Mouse (Mus musculus): Measurements from ENCODE around the gene Mbnl3. TPM values are rescaled to one million over a fixed set of nuclear protein-coding genes. Genes with fewer than 3 reads are reported as not detected.

Mbnl3 gene
- total and polyA plus RNA-seq, 3 experiments: 9.9 to 16.7 TPM; not detected in 1

DNA sequence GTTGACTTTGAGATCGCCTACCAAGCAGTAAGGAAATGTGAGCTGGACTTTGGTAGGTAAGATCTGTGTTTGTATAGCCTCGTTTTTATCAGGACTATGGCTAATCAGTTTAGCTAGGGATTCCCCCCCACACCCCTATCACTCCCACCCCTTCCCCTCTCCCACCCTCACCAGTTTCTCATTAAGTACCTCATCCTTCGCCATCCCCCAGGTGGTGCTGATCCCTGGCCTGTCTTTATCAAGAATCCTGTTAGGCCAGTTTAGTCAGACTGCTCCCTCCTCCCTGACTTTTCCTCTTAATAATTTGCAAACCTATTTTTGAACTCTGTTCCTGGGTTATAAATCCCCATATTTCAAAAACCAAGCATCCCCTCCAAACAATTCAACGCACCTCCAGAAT is 103.6 kb downstream of the Mbnl3 start:
- H3K9me3 ChIP-seq (replicated peaks; ENCODE audit: insufficient read depth, low read length): no peaks in the 10 kb centered on the region
- H3K79me2 ChIP-seq (ENCODE audit: control insufficient read depth, insufficient read depth, low read length, poor library complexity): no peaks in the 10 kb centered on the region
- DNase-seq (ENCODE audit: low read depth, low spot score): no peak

GRCm38 (mm10) chrX:51084972-51085371 is 121.4 kb downstream of the Mbnl3 start:
- Histone ChIP-seq H3K27me3 (ENCODE audit: control insufficient read depth in 1 of 2, insufficient read depth in 2 of 2, low read length in 2 of 2) (no peaks in the 10 kb centered on the region), H3K36me3 (ENCODE audit: control insufficient read depth in 1 of 2, insufficient read depth in 2 of 2, low read length in 2 of 2) (peaks cover 0 to 11% of the 10 kb centered on the region in 2 experiments; a peak in 2 of 4 replicates), H3K9me3 (replicated peaks; ENCODE audit: insufficient read depth, low read length) (no peaks in the 10 kb centered on the region), H3K9ac (ENCODE audit: control insufficient read depth, low read depth, low read length, poor library complexity, severe bottlenecking) (peak overlapping the region; percentile 45), H3K27ac (ENCODE audit: control insufficient read depth, low read depth, low read length) (peak overlapping the region; percentile 79), H3K79me2 (ENCODE audit: control insufficient read depth, insufficient read depth, low read length, poor library complexity) (no peaks in the 10 kb centered on the region), H3K4me1 (ENCODE audit: control insufficient read depth in 1 of 2, insufficient read depth in 2 of 2, low read length in 2 of 2) (peaks cover 8 to 11% of the 10 kb centered on the region in 2 experiments), H3K4me3 (ENCODE audit: control insufficient read depth in 1 of 2, insufficient read depth in 1 of 2, low read depth in 2 of 2, low read length in 2 of 2) (peak overlapping the region; percentile 14 to 70; a peak in 3 of 4 replicates)
- DNase-seq (ENCODE audit: low read depth, low spot score): peak; percentile 81
- TF ChIP-seq ETS1 (IDR thresholded peaks at IDR 0.05; ENCODE audit: low read depth, low read length): peak; percentile 72
- no peak for TF ChIP-seq MAX (IDR thresholded peaks at IDR 0.05; ENCODE audit: low read length)
- 0 out of 2 replicates have a peak, but pooled peaks have one; percentile 13 for TF ChIP-seq SIN3A (IDR thresholded peaks at IDR 0.05; ENCODE audit: low read length)
- peak in 1 of 2 experiments; percentile 51; a peak in 1 of 4 replicates for TF ChIP-seq POLR2A (IDR thresholded peaks at IDR 0.05; ENCODE audit: control insufficient read depth in 1 of 2, insufficient read depth in 1 of 2, low read depth in 1 of 2, low read length in 2 of 2, poor library complexity in 1 of 2)
- TF ChIP-seq MYB (IDR thresholded peaks at IDR 0.05; ENCODE audit: low read depth, low read length): peak; percentile 69
- no peak for TF ChIP-seq UBTF (IDR thresholded peaks at IDR 0.05; ENCODE audit: borderline replicate concordance, insufficient read depth, low read depth, low read length)
- no peak for TF ChIP-seq ZKSCAN1 (IDR thresholded peaks at IDR 0.05; ENCODE audit: low read depth, low read length)
- no peak for TF ChIP-seq NRF1 (IDR thresholded peaks at IDR 0.05; ENCODE audit: insufficient read depth, low read depth, low read length, poor library complexity, severe bottlenecking)
- no peak for TF ChIP-seq CHD1 (IDR thresholded peaks at IDR 0.05; ENCODE audit: low read depth, low read length)
- no peak for TF ChIP-seq POLR2AphosphoS5 (IDR thresholded peaks at IDR 0.05; ENCODE audit: borderline replicate concordance, low read depth, low read length)
- no peak for TF ChIP-seq MAZ (IDR thresholded peaks at IDR 0.05; ENCODE audit: low read depth, low read length)
- 0 out of 2 replicates have a peak, but pooled peaks have one; percentile 17 for TF ChIP-seq MXI1 (IDR thresholded peaks at IDR 0.05; ENCODE audit: low read depth, low read length)
- no peak for TF ChIP-seq MEF2A (IDR thresholded peaks at IDR 0.05; ENCODE audit: extremely low read depth, insufficient replicate concordance, low read depth, low read length, poor library complexity, severe bottlenecking)
- TF ChIP-seq KAT2A (conservative IDR thresholded peaks at IDR 0.05; ENCODE audit: low read depth, low read length): no peak
- peak; percentile 66 for TF ChIP-seq GATA1 (IDR thresholded peaks at IDR 0.05; ENCODE audit: low read depth, low read length)
- no peak for TF ChIP-seq USF1 (IDR thresholded peaks at IDR 0.05; ENCODE audit: low read depth, low read length)
- peak; percentile 59; the same call in 1 of the 2 replicates for TF ChIP-seq TCF12 (IDR thresholded peaks at IDR 0.05; ENCODE audit: low read depth, low read length)
- TF ChIP-seq NELFE (IDR thresholded peaks at IDR 0.05; ENCODE audit: low read depth, low read length): peak; percentile 45
- no peak for TF ChIP-seq SMC3 (IDR thresholded peaks at IDR 0.05; ENCODE audit: low read depth, low read length)
- TF ChIP-seq RCOR1 (IDR thresholded peaks at IDR 0.05; ENCODE audit: low read depth, low read length): no peak
- TF ChIP-seq EP300 (IDR thresholded peaks at IDR 0.05; ENCODE audit: low read depth in 1 of 2, low read length in 2 of 2): peak; percentile 53 to 83; a peak in 3 of 4 replicates
- TF ChIP-seq ZMIZ1 (IDR thresholded peaks at IDR 0.05; ENCODE audit: low read depth, low read length): no peak
- no peak for TF ChIP-seq ZNF384 (IDR thresholded peaks at IDR 0.05; ENCODE audit: low read depth, low read length)
- no peak for TF ChIP-seq MYC (IDR thresholded peaks at IDR 0.05; ENCODE audit: low read depth, low read length)
- peak; percentile 69; the same call in 1 of the 2 replicates for TF ChIP-seq GABPA (IDR thresholded peaks at IDR 0.05; ENCODE audit: low read depth, low read length)
- TF ChIP-seq CHD2 (IDR thresholded peaks at IDR 0.05; ENCODE audit: low read length): no peak
- TF ChIP-seq ZC3H11A (IDR thresholded peaks at IDR 0.05; ENCODE audit: low read depth, low read length): no peak
- TF ChIP-seq JUND (IDR thresholded peaks at IDR 0.05; ENCODE audit: low read depth, low read length): no peak
- TF ChIP-seq MAFK (IDR thresholded peaks at IDR 0.05; ENCODE audit: borderline replicate concordance, low read depth, low read length): no peak
- TF ChIP-seq E2F4 (IDR thresholded peaks at IDR 0.05; ENCODE audit: borderline replicate concordance, low read depth, low read length): no peak
- TF ChIP-seq TAL1 (IDR thresholded peaks at IDR 0.05; ENCODE audit: low read length): no peak
- no peak for TF ChIP-seq CTCF (IDR thresholded peaks at IDR 0.05 in 2 of 3, conservative IDR thresholded peaks at IDR 0.05 in 1 of 3; ENCODE audit: control insufficient read depth in 1 of 3, insufficient read depth in 1 of 3, low read depth in 2 of 3, low read length in 3 of 3, poor library complexity in 1 of 3, severe bottlenecking in 1 of 3)

More for the DNA sequence above, 103.6 kb downstream of the Mbnl3 start:
- Histone ChIP-seq H3K27me3 (ENCODE audit: control insufficient read depth in 1 of 2, insufficient read depth in 2 of 2, low read length in 2 of 2) (no peaks in the 10 kb centered on the region), H3K4me1 (ENCODE audit: control insufficient read depth in 1 of 2, insufficient read depth in 2 of 2, low read length in 2 of 2) (no peaks in the 10 kb centered on the region), H3K4me3 (ENCODE audit: control insufficient read depth in 1 of 2, insufficient read depth in 1 of 2, low read depth in 2 of 2, low read length in 2 of 2) (no peak overlapping the region), H3K27ac (ENCODE audit: control insufficient read depth, low read depth, low read length) (no peak overlapping the region), H3K36me3 (ENCODE audit: control insufficient read depth in 1 of 2, insufficient read depth in 2 of 2, low read length in 2 of 2) (no peaks in the 10 kb centered on the region), H3K9ac (ENCODE audit: control insufficient read depth, low read depth, low read length, poor library complexity, severe bottlenecking) (no peak overlapping the region)
- no peak for TF ChIP-seq MAFK (IDR thresholded peaks at IDR 0.05; ENCODE audit: borderline replicate concordance, low read depth, low read length)

Data from MEL (cell line).